Mouse (Mus musculus) cortical plate, adult 2 months (tissue): ENCODE data around the gene Paqr5.

Source experiments
- CTCF ChIP-seq: fragments of 200-500 bp; IDR thresholded peaks from 2 replicates; pipeline ENCODE4 v1.5.1; 2011; ENCODE audit warnings: mild to moderate bottlenecking, control low read depth, low read length; ENCODE audit not compliant: insufficient read depth; ENCODE audit errors: extremely low read depth
- POLR2A ChIP-seq: fragments of 200-500 bp; IDR thresholded peaks from 2 replicates; pipeline ENCODE4 v1.6.1; 2011; ENCODE audit warnings: mild to moderate bottlenecking, low read length, control low read depth; ENCODE audit not compliant: insufficient read depth; ENCODE audit errors: extremely low read depth

- TF ChIP-seq POLR2A (no peak), CTCF (no peak)
Measured at GRCm38 (mm10) chr9:61909633-61910032, 117.0 kb downstream of the Paqr5 start.
